Mouse (Mus musculus): Measurements from ENCODE around the gene Apobr. TPM values are rescaled to one million over a fixed set of nuclear protein-coding genes. Genes with fewer than 3 reads are reported as not detected.

The Apobr gene
- total and polyA plus RNA-seq, 3 experiments, result 0.23 to 5.4 TPM; not detected in 1

- TF ChIP-seq E2F4 (IDR thresholded peaks at IDR 0.05; ENCODE audit: borderline replicate concordance, low read depth, low read length) (no peak), HCFC1 (IDR thresholded peaks at IDR 0.05; ENCODE audit: low read depth, low read length) (peak; percentile 91), TAL1 (IDR thresholded peaks at IDR 0.05; ENCODE audit: low read length) (no peak), TCF12 (IDR thresholded peaks at IDR 0.05; ENCODE audit: low read depth, low read length) (0 out of 2 replicates have a peak, but pooled peaks have one; percentile 13), CHD2 (IDR thresholded peaks at IDR 0.05; ENCODE audit: low read length) (no peak), MAZ (IDR thresholded peaks at IDR 0.05; ENCODE audit: low read depth, low read length) (no peak), BHLHE40 (IDR thresholded peaks at IDR 0.05; ENCODE audit: borderline replicate concordance, low read depth, low read length) (peak; percentile 92), EP300 (IDR thresholded peaks at IDR 0.05; ENCODE audit: low read depth in 1 of 2, low read length in 2 of 2) (no peak), ZNF384 (IDR thresholded peaks at IDR 0.05; ENCODE audit: low read depth, low read length) (no peak), GABPA (IDR thresholded peaks at IDR 0.05; ENCODE audit: low read depth, low read length) (no peak), ZMIZ1 (IDR thresholded peaks at IDR 0.05; ENCODE audit: low read depth, low read length) (no peak), MYB (IDR thresholded peaks at IDR 0.05; ENCODE audit: low read depth, low read length) (no peak), CHD1 (IDR thresholded peaks at IDR 0.05; ENCODE audit: low read depth, low read length) (0 out of 2 replicates have a peak, but pooled peaks have one; percentile 6), ZKSCAN1 (IDR thresholded peaks at IDR 0.05; ENCODE audit: low read depth, low read length) (no peak), GATA1 (IDR thresholded peaks at IDR 0.05; ENCODE audit: low read depth, low read length) (no peak), MEF2A (IDR thresholded peaks at IDR 0.05; ENCODE audit: extremely low read depth, insufficient replicate concordance, low read depth, low read length, poor library complexity, severe bottlenecking) (no peak), SIN3A (IDR thresholded peaks at IDR 0.05; ENCODE audit: low read length) (peak; percentile 97), ETS1 (IDR thresholded peaks at IDR 0.05; ENCODE audit: low read depth, low read length) (peak; percentile 70)
These were observed 1.5 kb upstream of the Apobr start (continued) for GRCm38 (mm10) chr7:126583251-126583709.

- Histone ChIP-seq H3K79me2 (ENCODE audit: control insufficient read depth, insufficient read depth, low read length, poor library complexity) (peaks cover 3% of the 10 kb centered on the region; the same call in 1 of the 2 replicates), H3K36me3 (ENCODE audit: control insufficient read depth in 1 of 2, insufficient read depth in 2 of 2, low read length in 2 of 2) (peaks cover 0 to 20% of the 10 kb centered on the region in 2 experiments; a peak in 2 of 4 replicates), H3K4me1 (ENCODE audit: control insufficient read depth in 1 of 2, insufficient read depth in 2 of 2, low read length in 2 of 2) (peaks cover 7 to 34% of the 10 kb centered on the region in 2 experiments), H3K4me3 (ENCODE audit: control insufficient read depth in 1 of 2, insufficient read depth in 1 of 2, low read depth in 2 of 2, low read length in 2 of 2) (peak overlapping the region; percentile 48 to 82), H3K9me3 (replicated peaks; ENCODE audit: insufficient read depth, low read length) (no peaks in the 10 kb centered on the region), H3K9ac (ENCODE audit: control insufficient read depth, low read depth, low read length, poor library complexity, severe bottlenecking) (peak overlapping the region; percentile 85), H3K27ac (ENCODE audit: control insufficient read depth, low read depth, low read length) (peak overlapping the region; percentile 95), H3K27me3 (ENCODE audit: control insufficient read depth in 1 of 2, insufficient read depth in 2 of 2, low read length in 2 of 2) (no peaks in the 10 kb centered on the region)
- DNase-seq (ENCODE audit: low read depth, low spot score), result peak; percentile 61
- TF ChIP-seq SMC3 (IDR thresholded peaks at IDR 0.05; ENCODE audit: low read depth, low read length), result no peak
- TF ChIP-seq BHLHE40 (IDR thresholded peaks at IDR 0.05; ENCODE audit: borderline replicate concordance, low read depth, low read length), result no peak
- TF ChIP-seq ZKSCAN1 (IDR thresholded peaks at IDR 0.05; ENCODE audit: low read depth, low read length), result no peak
- TF ChIP-seq ZMIZ1 (IDR thresholded peaks at IDR 0.05; ENCODE audit: low read depth, low read length), result no peak
- TF ChIP-seq MAX (IDR thresholded peaks at IDR 0.05; ENCODE audit: low read length), result no peak
- peak; percentile 9; the same call in 1 of the 2 replicates for TF ChIP-seq NELFE (IDR thresholded peaks at IDR 0.05; ENCODE audit: low read depth, low read length)
These were observed 981 bp upstream of the Apobr start for GRCm38 (mm10) chr7:126583761-126584160.
